Mouse (Mus musculus): Measurements from ENCODE around the gene Spon2.

The Spon2 gene

DNA sequence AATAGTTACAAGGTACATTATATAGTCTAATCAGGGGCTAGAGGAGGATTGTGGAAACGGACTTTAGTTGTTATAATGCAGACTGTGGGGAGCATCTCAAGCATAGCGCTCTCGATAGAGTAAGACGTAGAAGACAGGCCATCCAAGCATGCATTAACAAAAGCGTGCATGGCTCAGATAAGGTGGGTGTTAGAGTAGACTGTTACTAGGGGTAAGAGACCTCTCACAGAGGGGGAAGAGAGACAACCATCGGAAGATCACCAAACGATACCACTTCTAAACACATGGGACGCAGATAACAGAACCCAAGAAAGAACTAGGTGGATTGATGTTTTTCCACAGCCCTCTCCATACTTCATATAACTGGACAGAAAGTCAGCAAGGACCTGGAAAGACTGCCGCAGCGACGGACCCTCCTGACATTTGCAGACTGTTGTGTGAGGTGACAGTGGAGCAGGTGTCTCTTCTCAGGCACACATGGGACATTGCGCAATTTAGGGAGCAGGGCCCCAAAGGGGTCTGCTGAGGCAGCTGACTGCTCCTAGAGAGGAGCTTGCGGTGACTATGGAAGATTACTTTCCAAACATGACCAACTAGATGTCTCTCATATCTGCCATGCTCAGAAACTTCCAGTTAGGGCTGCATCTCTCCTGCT lies 15.6 kb downstream of the Spon2 start:
- TF ChIP-seq GATA4 (IDR thresholded peaks at IDR 0.05; ENCODE audit: insufficient replicate concordance, low read length): no peak

DNA sequence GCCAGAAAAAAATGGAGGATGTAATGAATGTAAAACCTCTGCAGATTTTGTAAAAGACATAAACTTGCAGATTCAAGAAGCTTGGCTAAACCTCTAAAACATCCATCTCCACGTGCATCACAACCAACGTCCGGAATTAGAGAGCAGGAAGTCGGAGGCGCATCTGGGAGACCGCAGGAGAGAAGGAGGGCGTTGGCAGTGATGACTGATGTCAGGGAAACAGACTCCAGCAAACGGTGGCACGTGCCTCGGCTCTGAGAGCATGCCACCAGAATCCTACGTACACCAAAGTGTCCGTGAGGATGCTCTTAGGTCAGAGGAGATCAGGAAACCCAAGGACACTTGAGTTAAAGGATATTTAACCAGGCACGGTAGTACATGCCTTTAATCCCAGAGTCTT lies 16.6 kb downstream of the Spon2 start:
- TF ChIP-seq GATA4 (IDR thresholded peaks at IDR 0.05; ENCODE audit: insufficient replicate concordance, low read length): no peak

DNA sequence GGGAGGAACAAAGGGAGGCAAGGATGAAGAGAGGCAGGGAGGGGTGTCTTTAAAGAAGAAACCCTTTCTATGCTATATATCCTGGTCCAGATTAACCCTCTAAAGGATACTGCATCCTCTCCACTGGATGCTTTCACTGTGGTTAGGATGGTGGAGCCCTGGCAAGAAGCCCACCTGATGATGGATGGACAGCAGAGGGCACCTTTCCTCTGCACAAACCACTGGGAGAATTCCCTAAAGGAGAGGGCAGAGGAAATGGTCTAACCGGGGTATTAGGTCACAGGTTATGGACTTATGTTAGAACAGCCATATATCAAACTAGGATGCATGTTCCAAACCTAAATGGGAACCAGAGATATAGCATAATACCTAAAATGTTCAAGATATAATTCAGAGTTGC lies 18.2 kb downstream of the Spon2 start:
- TF ChIP-seq GATA4 (IDR thresholded peaks at IDR 0.05; ENCODE audit: insufficient replicate concordance, low read length): no peak

DNA sequence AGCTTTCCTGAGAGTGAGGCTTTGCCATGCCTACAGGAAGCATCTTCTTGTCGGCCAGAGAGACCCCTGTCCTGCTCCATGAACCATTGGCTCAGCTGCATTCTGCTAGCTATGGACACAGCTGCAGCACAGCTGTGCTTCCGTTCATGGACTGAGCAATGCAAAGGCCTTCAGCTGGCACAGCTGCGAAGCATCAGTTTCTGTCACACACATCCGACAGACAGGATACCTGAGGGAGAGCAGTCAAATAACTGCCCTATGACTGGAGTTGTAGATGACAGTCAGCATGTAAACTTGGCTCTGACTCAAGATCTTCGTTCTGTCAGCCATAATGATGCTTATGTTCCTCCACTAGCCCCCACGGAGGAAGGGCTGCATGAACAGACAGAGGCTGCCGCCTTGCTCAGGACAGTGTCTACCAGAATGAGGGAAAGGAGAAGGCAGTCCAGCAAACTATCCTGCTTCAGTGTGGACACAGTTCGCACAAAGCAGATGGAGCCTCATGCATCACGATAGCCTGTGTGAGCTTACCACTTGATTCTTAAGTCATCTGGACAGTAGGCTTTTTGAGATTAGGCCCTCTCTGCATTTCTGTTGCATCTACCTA lies 22.9 kb downstream of the Spon2 start:
- TF ChIP-seq GATA4 (IDR thresholded peaks at IDR 0.05; ENCODE audit: insufficient replicate concordance, low read length): no peak

DNA sequence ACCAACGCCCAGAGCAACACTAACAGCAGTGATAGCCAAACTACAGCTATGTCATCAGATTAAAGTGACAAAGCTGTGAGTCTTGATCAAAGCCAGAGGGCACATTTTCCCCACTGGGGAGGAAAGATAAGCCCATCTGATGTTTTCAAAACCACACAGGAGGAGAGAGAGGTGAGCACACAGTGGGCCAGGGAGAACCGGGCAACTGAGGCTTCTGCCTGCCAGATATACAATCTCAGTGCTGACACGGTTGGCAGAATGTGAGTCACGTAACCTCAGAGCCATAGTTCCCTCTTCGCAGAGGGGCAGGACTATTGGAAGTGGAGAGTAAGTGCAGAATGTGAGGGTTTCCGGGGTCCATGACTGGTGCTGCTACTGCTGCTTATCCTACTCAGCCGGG lies 24.7 kb downstream of the Spon2 start:
- no peak for TF ChIP-seq GATA4 (IDR thresholded peaks at IDR 0.05; ENCODE audit: insufficient replicate concordance, low read length)
